Mouse (Mus musculus): Measurements from ENCODE around the gene Twistnb. TPM values are rescaled to one million over a fixed set of nuclear protein-coding genes. Genes with fewer than 3 reads are reported as not detected.
A peak's percentile ranks its signal among the peaks of the same experiment; 100 is the strongest.

Gene Twistnb
- polyA plus RNA-seq, 1 experiment from 2014 or later: 48.6 TPM

DNA sequence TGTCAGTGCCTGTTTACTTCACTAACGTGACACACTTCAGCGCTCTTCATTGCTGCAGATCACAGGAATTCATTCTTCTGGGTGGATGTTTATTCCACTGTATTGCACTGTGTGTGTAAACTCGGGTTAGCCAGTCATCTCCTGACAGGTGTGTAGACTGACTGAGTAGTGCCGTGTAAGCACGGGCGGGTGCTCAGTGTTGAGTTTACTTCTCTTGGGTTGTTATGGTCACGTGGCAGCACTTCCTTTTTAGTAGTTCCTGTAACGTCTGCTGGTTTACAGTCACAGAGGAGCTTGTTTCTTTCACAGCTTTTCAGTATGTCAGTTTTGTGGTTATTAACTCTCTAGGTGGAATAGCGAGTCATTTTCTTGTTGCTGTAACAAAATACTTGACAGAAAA lies 4.4 kb downstream of the Twistnb start:
- peaks cover 9% of the 10 kb centered on the region; the same call in 1 of the 2 replicates for H3K36me3 ChIP-seq (ENCODE audit: poor library complexity, severe bottlenecking)
- no peak overlapping the region for H3K9ac ChIP-seq
- no peak overlapping the region for H3K4me2 ChIP-seq
- no peak overlapping the region for H3K4me3 ChIP-seq
- ATAC-seq: no peak
- WGBS: 90% methylated on average over 9 of the region's 9 CpGs
- no peaks in the 10 kb centered on the region for H3K9me3 ChIP-seq (replicated peaks)
- peaks cover 7% of the 10 kb centered on the region for H3K4me1 ChIP-seq
- no peak overlapping the region for H3K27ac ChIP-seq
- no peaks in the 10 kb centered on the region for H3K27me3 ChIP-seq

DNA sequence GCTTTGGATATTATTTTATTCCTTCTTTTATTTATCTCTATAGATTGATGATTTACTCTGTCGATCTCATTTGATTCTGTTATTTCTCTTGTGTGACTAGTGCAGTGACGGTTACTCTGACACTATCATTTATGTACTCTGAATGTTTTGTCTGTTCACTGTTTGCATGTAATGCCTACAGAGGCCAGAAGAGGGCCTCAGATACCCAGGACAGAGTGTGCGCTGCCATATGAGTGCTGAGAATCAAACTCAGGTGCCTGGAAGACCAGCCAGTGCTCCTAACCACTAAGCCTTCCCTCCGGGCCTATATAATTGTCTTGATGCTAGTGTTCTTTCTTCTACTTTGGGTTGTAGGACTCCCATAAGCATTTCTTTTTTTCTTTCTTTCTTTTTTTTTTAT lies 5.3 kb downstream of the Twistnb start:
- peaks cover 13% of the 10 kb centered on the region for H3K36me3 ChIP-seq (ENCODE audit: poor library complexity, severe bottlenecking)
- no peak overlapping the region for H3K4me3 ChIP-seq
- ATAC-seq: no peak
- 96% methylated on average over 4 of the region's 4 CpGs for WGBS
- H3K4me2 ChIP-seq: no peak overlapping the region
- H3K9me3 ChIP-seq (replicated peaks): no peaks in the 10 kb centered on the region
- H3K9ac ChIP-seq: no peak overlapping the region
- no peak overlapping the region for H3K27ac ChIP-seq
- peaks cover 7% of the 10 kb centered on the region for H3K4me1 ChIP-seq
- H3K27me3 ChIP-seq: no peaks in the 10 kb centered on the region

DNA sequence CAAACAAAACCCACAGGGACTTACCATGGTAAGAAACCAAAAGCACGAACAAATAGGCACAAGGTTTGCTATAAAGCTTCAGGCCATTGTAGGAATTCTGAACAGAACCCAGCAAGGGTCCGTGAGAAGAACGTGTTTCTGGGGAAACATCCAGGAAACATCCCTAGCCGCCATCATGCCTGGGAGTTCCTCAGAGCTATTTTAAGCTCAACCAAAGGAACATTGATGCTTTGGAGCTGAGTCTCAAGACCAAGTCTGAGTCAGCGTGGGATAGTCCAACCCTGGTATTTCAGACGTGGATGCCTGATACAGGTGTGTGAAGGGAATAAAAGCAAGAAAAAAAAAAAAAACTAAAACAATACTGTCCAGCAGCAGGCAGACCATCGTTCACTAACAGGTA lies 26.0 kb downstream of the Twistnb start:
- H3K9me3 ChIP-seq (replicated peaks): no peaks in the 10 kb centered on the region
- no peaks in the 10 kb centered on the region for H3K36me3 ChIP-seq (ENCODE audit: poor library complexity, severe bottlenecking)
- no peak overlapping the region for H3K27ac ChIP-seq
- H3K27me3 ChIP-seq: no peaks in the 10 kb centered on the region
- 73% methylated on average over 7 of the region's 7 CpGs for WGBS
- H3K4me3 ChIP-seq: no peak overlapping the region
- H3K4me1 ChIP-seq: no peaks in the 10 kb centered on the region
- no peak overlapping the region for H3K9ac ChIP-seq
- H3K4me2 ChIP-seq: no peak overlapping the region
- ATAC-seq: no peak

DNA sequence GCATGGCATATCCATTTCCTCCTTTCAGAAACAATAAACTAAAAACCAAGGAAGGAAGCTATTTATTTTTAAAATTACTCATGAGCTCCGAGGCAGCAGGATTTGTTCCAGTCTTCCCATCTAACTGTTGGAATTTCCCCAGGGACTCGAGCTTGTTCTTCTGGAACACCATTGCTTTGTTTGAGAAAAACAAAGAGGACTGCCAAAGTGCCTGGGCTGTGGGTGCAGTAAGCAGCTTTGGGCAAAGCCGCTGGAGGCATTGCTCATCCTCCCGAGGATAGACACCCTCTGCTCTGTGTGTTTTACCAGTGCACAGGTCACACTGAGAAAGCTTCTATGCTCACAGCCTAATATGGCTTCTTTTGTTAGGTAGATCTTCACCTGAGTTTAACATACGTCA lies 26.8 kb downstream of the Twistnb start:
- ATAC-seq: no peak
- 24% methylated on average over 5 of the region's 5 CpGs for WGBS

DNA sequence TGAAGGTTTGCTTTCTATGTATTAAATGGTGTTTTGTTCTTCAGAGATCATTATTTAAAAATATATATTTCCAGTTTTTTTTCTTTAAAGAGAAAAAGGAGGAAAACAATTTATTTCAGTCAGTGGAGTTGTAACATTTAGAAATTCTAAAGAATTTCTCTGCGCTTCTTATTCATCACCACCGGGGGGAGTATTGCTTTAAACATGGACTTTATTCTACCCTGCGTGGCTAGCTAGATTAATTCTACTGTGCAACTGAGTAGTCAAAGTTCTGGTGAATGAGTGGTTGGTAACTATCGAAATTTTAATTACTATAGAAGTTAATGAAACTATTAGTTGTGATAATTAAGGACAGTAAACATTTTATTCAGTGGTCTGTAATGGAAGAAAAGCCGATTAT lies 51.5 kb downstream of the Twistnb start:
- Histone ChIP-seq H3K36me3 (ENCODE audit: poor library complexity, severe bottlenecking) (no peaks in the 10 kb centered on the region), H3K9ac (no peak overlapping the region), H3K27me3 (no peaks in the 10 kb centered on the region), H3K9me3 (replicated peaks) (no peaks in the 10 kb centered on the region), H3K27ac (no peak overlapping the region), H3K4me3 (no peak overlapping the region), H3K4me2 (no peak overlapping the region), H3K4me1 (no peaks in the 10 kb centered on the region)
- ATAC-seq: peak; percentile 76; the same call in 1 of the 2 replicates
- 25% methylated on average over 5 of the region's 5 CpGs for WGBS

More for the DNA sequence above, 26.8 kb downstream of the Twistnb start:
- Histone ChIP-seq H3K27ac (no peak overlapping the region), H3K36me3 (ENCODE audit: poor library complexity, severe bottlenecking) (no peaks in the 10 kb centered on the region), H3K9ac (no peak overlapping the region), H3K4me3 (no peak overlapping the region), H3K4me2 (no peak overlapping the region), H3K4me1 (no peaks in the 10 kb centered on the region), H3K9me3 (replicated peaks) (no peaks in the 10 kb centered on the region), H3K27me3 (no peaks in the 10 kb centered on the region)

DNA sequence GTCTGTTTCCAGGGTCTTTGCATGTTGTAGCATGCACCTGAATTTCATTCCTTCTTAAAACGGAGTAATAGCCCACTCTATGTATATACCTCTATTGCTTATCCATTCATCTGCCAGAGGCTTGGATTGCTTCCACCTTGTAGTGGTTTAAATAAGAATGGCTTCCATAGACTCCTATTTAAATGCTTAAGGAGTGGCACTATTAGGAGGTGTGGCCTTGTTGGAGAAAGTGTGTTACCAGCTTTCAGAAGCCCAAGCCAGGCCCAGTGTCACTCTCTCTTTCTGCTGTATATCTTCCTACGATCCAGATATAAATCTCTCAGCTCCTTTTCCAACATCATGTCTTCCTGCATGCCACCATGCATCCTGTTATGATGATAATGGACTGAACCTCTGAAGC lies 53.5 kb downstream of the Twistnb start:
- ATAC-seq: no peak
- Histone ChIP-seq H3K9me3 (replicated peaks) (no peaks in the 10 kb centered on the region), H3K27me3 (no peaks in the 10 kb centered on the region), H3K27ac (no peak overlapping the region), H3K9ac (no peak overlapping the region), H3K36me3 (ENCODE audit: poor library complexity, severe bottlenecking) (no peaks in the 10 kb centered on the region), H3K4me3 (no peak overlapping the region), H3K4me2 (no peak overlapping the region), H3K4me1 (no peaks in the 10 kb centered on the region)
- WGBS: 86% methylated on average over 2 of the region's 2 CpGs

Other genes with a start within 250 kb of the Twistnb start
- gene Efcab10, start 34.8 kb upstream of the Twistnb start, polyA plus RNA-seq (2015; fragmentation: Nextera tagmentation; extraction: Ambion mirVana): 1.0 and 1.6 TPM in 2 replicates